Mouse (Mus musculus): ENCODE measurements at regions not wholly inside any gene's neighbourhood (a gene's known extent, or its start where the extent isn't known, plus 50 kb on each side); places are given as distances from the start of the nearest gene placed in this dataset.

DNA sequence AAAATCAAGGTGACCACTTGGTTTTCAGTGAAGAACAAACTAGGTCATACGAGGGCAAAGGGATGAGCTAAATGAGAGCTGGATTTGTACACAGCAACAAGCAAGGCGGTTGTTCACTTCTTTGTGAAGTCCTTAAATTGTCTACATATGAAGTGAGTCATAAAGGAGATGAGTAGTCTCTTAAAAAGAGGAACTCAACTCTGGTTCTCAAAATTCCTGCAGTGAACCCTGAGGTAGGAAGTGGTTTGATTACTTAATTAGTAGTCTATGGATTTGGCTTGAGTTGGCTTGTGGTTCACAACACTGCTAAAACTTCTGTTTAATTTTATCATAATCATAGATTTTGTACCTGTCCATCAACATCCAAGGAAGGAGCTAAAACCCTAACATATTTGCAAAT, 226.6 kb upstream of the B430305J03Rik start:
- Histone ChIP-seq H3K4me1 (ENCODE audit: control insufficient read depth in 1 of 2, insufficient read depth in 2 of 2) (no peaks in the 10 kb centered on the region), H3K27ac (ENCODE audit: insufficient read depth, low read depth) (no peak overlapping the region), H3K4me3 (replicated peaks in 1 of 3; ENCODE audit: low read depth in 2 of 3, low read length in 2 of 3, poor library complexity in 1 of 3) (no peak overlapping the region), H3K27me3 (replicated peaks) (no peaks in the 10 kb centered on the region), H3K4me2 (ENCODE audit: insufficient read depth, low read depth, poor library complexity, severe bottlenecking) (no peak overlapping the region), H3K9ac (ENCODE audit: insufficient read depth, low read depth) (no peak overlapping the region), H3K9me3 (replicated peaks; ENCODE audit: low read length) (peaks cover 10% of the 10 kb centered on the region), H3K79me2 (replicated peaks; ENCODE audit: control insufficient read depth, extremely low read depth, insufficient read depth, poor library complexity, severe bottlenecking) (no peaks in the 10 kb centered on the region), H3K36me3 (replicated peaks in 1 of 2; ENCODE audit: control insufficient read depth in 1 of 2, insufficient read depth in 1 of 2, low read length in 1 of 2) (no peaks in the 10 kb centered on the region)
- TF ChIP-seq TBP (conservative IDR thresholded peaks at IDR 0.05; ENCODE audit: low read depth, low read length): no peak
- no peak for TF ChIP-seq MYC (IDR thresholded peaks at IDR 0.05; ENCODE audit: low read depth, low read length)
- no peak for TF ChIP-seq ZC3H11A (IDR thresholded peaks at IDR 0.05; ENCODE audit: low read depth, low read length)
- TF ChIP-seq UBTF (IDR thresholded peaks at IDR 0.05; ENCODE audit: low read depth, low read length): no peak
- no peak for TF ChIP-seq ELF1 (IDR thresholded peaks at IDR 0.05; ENCODE audit: low read depth, low read length)
- no peak for TF ChIP-seq ZNF384 (IDR thresholded peaks at IDR 0.05; ENCODE audit: low read depth, low read length)
- TF ChIP-seq MEF2A (IDR thresholded peaks at IDR 0.05; ENCODE audit: borderline replicate concordance, low read depth, low read length): no peak
- TF ChIP-seq JUND (conservative IDR thresholded peaks at IDR 0.05; ENCODE audit: low read depth, low read length): no peak
- no peak for TF ChIP-seq ZKSCAN1 (IDR thresholded peaks at IDR 0.05; ENCODE audit: borderline replicate concordance, low read depth, low read length)
- TF ChIP-seq MAX (IDR thresholded peaks at IDR 0.05; ENCODE audit: low read length): no peak
- no peak for TF ChIP-seq RCOR1 (conservative IDR thresholded peaks at IDR 0.05; ENCODE audit: low read depth, low read length)
- no peak for TF ChIP-seq RAD21 (IDR thresholded peaks at IDR 0.05; ENCODE audit: low read depth, low read length)
- no peak for TF ChIP-seq HCFC1 (IDR thresholded peaks at IDR 0.05; ENCODE audit: low read depth, low read length)
- TF ChIP-seq SMC3 (IDR thresholded peaks at IDR 0.05; ENCODE audit: low read depth, low read length): no peak
- no peak for TF ChIP-seq ZMIZ1 (IDR thresholded peaks at IDR 0.05; ENCODE audit: low read depth, low read length)
- no peak for TF ChIP-seq CHD1 (IDR thresholded peaks at IDR 0.05; ENCODE audit: low read depth, low read length)
- dilution Hi-C loops (cut with MboI; ENCODE audit: extremely low pct_ligation_motif_present, extremely low pct_unique_long_range_greater_than_20kb, low sequenced_read_pairs): no loop called here
- no peak for DNase-seq (ENCODE audit: extremely low read depth)
- in situ Hi-C loops (cut with MboI; ENCODE audit: low pct_ligation_motif_present, low pct_unique_long_range_greater_than_20kb, low sequenced_read_pairs): no loop called here

DNA sequence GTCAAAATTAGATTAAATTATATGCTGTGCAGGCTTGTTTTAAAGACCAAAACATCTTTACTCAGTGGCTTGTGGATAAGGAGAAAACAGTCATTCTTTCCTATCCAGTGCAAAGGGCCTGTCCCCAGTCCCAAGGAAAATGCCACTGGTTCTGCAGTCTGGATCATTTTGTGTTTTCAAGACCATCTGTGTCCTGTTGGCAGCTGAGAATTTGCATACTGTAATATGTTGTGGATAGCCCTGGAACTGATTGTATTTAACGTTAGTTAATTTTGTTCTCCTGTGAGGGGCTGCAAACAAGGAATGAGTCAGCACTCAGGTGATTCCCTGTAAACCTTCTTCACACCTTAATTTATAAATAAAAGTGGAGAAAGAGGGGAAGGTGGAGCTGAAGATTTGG, 217.9 kb upstream of the B430305J03Rik start:
- Histone ChIP-seq H3K4me1 (ENCODE audit: control insufficient read depth in 1 of 2, insufficient read depth in 2 of 2) (no peaks in the 10 kb centered on the region), H3K27me3 (replicated peaks) (no peaks in the 10 kb centered on the region), H3K79me2 (replicated peaks; ENCODE audit: control insufficient read depth, extremely low read depth, insufficient read depth, poor library complexity, severe bottlenecking) (no peaks in the 10 kb centered on the region), H3K4me2 (ENCODE audit: insufficient read depth, low read depth, poor library complexity, severe bottlenecking) (no peak overlapping the region), H3K4me3 (replicated peaks in 1 of 3; ENCODE audit: low read depth in 2 of 3, low read length in 2 of 3, poor library complexity in 1 of 3) (no peak overlapping the region), H3K9me3 (replicated peaks; ENCODE audit: low read length) (peaks cover 23% of the 10 kb centered on the region), H3K27ac (ENCODE audit: insufficient read depth, low read depth) (no peak overlapping the region), H3K9ac (ENCODE audit: insufficient read depth, low read depth) (no peak overlapping the region), H3K36me3 (replicated peaks in 1 of 2; ENCODE audit: control insufficient read depth in 1 of 2, insufficient read depth in 1 of 2, low read length in 1 of 2) (no peaks in the 10 kb centered on the region)
- no peak for TF ChIP-seq E2F4 (IDR thresholded peaks at IDR 0.05; ENCODE audit: insufficient replicate concordance, low read depth, low read length)
- no peak for TF ChIP-seq BHLHE40 (IDR thresholded peaks at IDR 0.05; ENCODE audit: low read depth, low read length)
- TF ChIP-seq ZMIZ1 (IDR thresholded peaks at IDR 0.05; ENCODE audit: low read depth, low read length): no peak
- TF ChIP-seq ELF1 (IDR thresholded peaks at IDR 0.05; ENCODE audit: low read depth, low read length): no peak
- TF ChIP-seq CTCF (conservative IDR thresholded peaks at IDR 0.05 in 1 of 2, IDR thresholded peaks at IDR 0.05 in 1 of 2; ENCODE audit: low read depth in 2 of 2, low read length in 2 of 2): no peak
- dilution Hi-C loops (cut with MboI; ENCODE audit: extremely low pct_ligation_motif_present, extremely low pct_unique_long_range_greater_than_20kb, low sequenced_read_pairs): no loop called here
- no peak for DNase-seq (ENCODE audit: extremely low read depth)
- in situ Hi-C loops (cut with MboI; ENCODE audit: low pct_ligation_motif_present, low pct_unique_long_range_greater_than_20kb, low sequenced_read_pairs): no loop called here
